Mouse (Mus musculus): ENCODE data around the gene Prdm2. TPM values are rescaled to one million over a fixed set of nuclear protein-coding genes. Genes with fewer than 3 reads are reported as not detected.

Gene Prdm2
- polyA plus RNA-seq, 1 experiment from 2014 or later: 7.9 TPM

- TF ChIP-seq CTCF (IDR thresholded peaks at IDR 0.05) (no peak), EP300 (IDR thresholded peaks at IDR 0.05) (no peak)
- no peak overlapping the region for H3K4me2 ChIP-seq (replicated peaks; ENCODE audit: low read depth, low read length)
- H3K9me3 ChIP-seq (ENCODE audit: low read length): no peaks in the 10 kb centered on the region
- 89% methylated on average over 2 of the region's 2 CpGs for WGBS
- no peak for DNase-seq (ENCODE audit: low spot score)
- no peak overlapping the region for H3K4me3 ChIP-seq (ENCODE audit: low read depth, low read length)
- H3K27me3 ChIP-seq (replicated peaks; ENCODE audit: insufficient read depth, low read length): no peaks in the 10 kb centered on the region
- no peaks in the 10 kb centered on the region for H3K36me3 ChIP-seq (ENCODE audit: insufficient read depth, low read length)
- H3K4me1 ChIP-seq (ENCODE audit: insufficient read depth, low read depth, low read length): no peaks in the 10 kb centered on the region
- H3K9ac ChIP-seq (replicated peaks; ENCODE audit: low read depth): no peak overlapping the region
- no peak for ATAC-seq
- no peak overlapping the region for H3K27ac ChIP-seq (ENCODE audit: low read length)
Observed at GRCm38 (mm10) chr4:143170290-143170689, 42.5 kb downstream of the Prdm2 start.

- no peak for DNase-seq (ENCODE audit: low spot score)
- H3K4me3 ChIP-seq (ENCODE audit: low read depth, low read length): no peak overlapping the region
- no peak overlapping the region for H3K4me2 ChIP-seq (replicated peaks; ENCODE audit: low read depth, low read length)
- H3K27me3 ChIP-seq (replicated peaks; ENCODE audit: insufficient read depth, low read length): no peaks in the 10 kb centered on the region
- no peak overlapping the region for H3K27ac ChIP-seq (ENCODE audit: low read length)
- no peak overlapping the region for H3K9ac ChIP-seq (replicated peaks; ENCODE audit: low read depth)
- no peak for ATAC-seq
- H3K9me3 ChIP-seq (ENCODE audit: low read length): no peaks in the 10 kb centered on the region
- no peaks in the 10 kb centered on the region for H3K36me3 ChIP-seq (ENCODE audit: insufficient read depth, low read length)
- 82% methylated on average over 3 of the region's 3 CpGs for WGBS
- TF ChIP-seq EP300 (IDR thresholded peaks at IDR 0.05) (no peak), CTCF (IDR thresholded peaks at IDR 0.05) (no peak)
- no peaks in the 10 kb centered on the region for H3K4me1 ChIP-seq (ENCODE audit: insufficient read depth, low read depth, low read length)
Observed at GRCm38 (mm10) chr4:143168093-143168492, 44.7 kb downstream of the Prdm2 start.

- WGBS: under 1% methylated on average over 90 of the region's 102 CpGs
- H3K4me2 ChIP-seq (replicated peaks; ENCODE audit: low read depth, low read length): peak overlapping the region; percentile 59
- peak overlapping the region; percentile 81 for H3K4me3 ChIP-seq (ENCODE audit: low read depth, low read length)
- TF ChIP-seq CTCF (IDR thresholded peaks at IDR 0.05) (no peak), EP300 (IDR thresholded peaks at IDR 0.05) (no peak)
- peak; percentile 99 for DNase-seq (ENCODE audit: low spot score)
- H3K9ac ChIP-seq (replicated peaks; ENCODE audit: low read depth): peak overlapping the region; percentile 85
- H3K27me3 ChIP-seq (replicated peaks; ENCODE audit: insufficient read depth, low read length): no peaks in the 10 kb centered on the region
- H3K27ac ChIP-seq (ENCODE audit: low read length): peak overlapping the region; percentile 99
- no peaks in the 10 kb centered on the region for H3K9me3 ChIP-seq (ENCODE audit: low read length)
- peak; percentile 99 for ATAC-seq
- H3K36me3 ChIP-seq (ENCODE audit: insufficient read depth, low read length): no peaks in the 10 kb centered on the region
- peaks cover 11% of the 10 kb centered on the region; the same call in 1 of the 2 replicates for H3K4me1 ChIP-seq (ENCODE audit: insufficient read depth, low read depth, low read length)
Observed at GRCm38 (mm10) chr4:143161619-143162479, 50.9 kb downstream of the Prdm2 start.

GRCm38 (mm10) chr4:143160826-143161225 lies 52.0 kb downstream of the Prdm2 start:
- Histone ChIP-seq H3K4me2 (replicated peaks; ENCODE audit: low read depth, low read length) (peak overlapping the region; percentile 59), H3K27ac (ENCODE audit: low read length) (no peak overlapping the region), H3K36me3 (ENCODE audit: insufficient read depth, low read length) (no peaks in the 10 kb centered on the region), H3K27me3 (replicated peaks; ENCODE audit: insufficient read depth, low read length) (no peaks in the 10 kb centered on the region), H3K9ac (replicated peaks; ENCODE audit: low read depth) (no peak overlapping the region), H3K4me1 (ENCODE audit: insufficient read depth, low read depth, low read length) (peaks cover 12% of the 10 kb centered on the region; the same call in 1 of the 2 replicates), H3K4me3 (ENCODE audit: low read depth, low read length) (peak overlapping the region; percentile 81), H3K9me3 (ENCODE audit: low read length) (no peaks in the 10 kb centered on the region)
- TF ChIP-seq EP300 (IDR thresholded peaks at IDR 0.05) (no peak), CTCF (IDR thresholded peaks at IDR 0.05) (no peak)
- 29% methylated on average over 3 of the region's 3 CpGs for WGBS
- DNase-seq (ENCODE audit: low spot score) (no peak), ATAC-seq (no peak)

GRCm38 (mm10) chr4:143159336-143159735 lies 53.5 kb downstream of the Prdm2 start:
- no peak overlapping the region for H3K27ac ChIP-seq (ENCODE audit: low read length)
- peaks cover 12% of the 10 kb centered on the region; the same call in 1 of the 2 replicates for H3K4me1 ChIP-seq (ENCODE audit: insufficient read depth, low read depth, low read length)
- peak overlapping the region; percentile 25; the same call in 1 of the 2 replicates for H3K4me2 ChIP-seq (replicated peaks; ENCODE audit: low read depth, low read length)
- TF ChIP-seq EP300 (IDR thresholded peaks at IDR 0.05): no peak
- no peak for TF ChIP-seq CTCF (IDR thresholded peaks at IDR 0.05)
- H3K36me3 ChIP-seq (ENCODE audit: insufficient read depth, low read length): no peaks in the 10 kb centered on the region
- no peak overlapping the region for H3K9ac ChIP-seq (replicated peaks; ENCODE audit: low read depth)
- DNase-seq (ENCODE audit: low spot score): no peak
- no peak overlapping the region for H3K4me3 ChIP-seq (ENCODE audit: low read depth, low read length)
- 50% methylated on average over 2 of the region's 2 CpGs for WGBS
- H3K27me3 ChIP-seq (replicated peaks; ENCODE audit: insufficient read depth, low read length): no peaks in the 10 kb centered on the region
- no peak for ATAC-seq
- no peaks in the 10 kb centered on the region for H3K9me3 ChIP-seq (ENCODE audit: low read length)

GRCm38 (mm10) chr4:143155871-143156270 lies 56.9 kb downstream of the Prdm2 start:
- WGBS: 76% methylated on average over 4 of the region's 4 CpGs
- H3K4me1 ChIP-seq (ENCODE audit: insufficient read depth, low read depth, low read length): peaks cover 12% of the 10 kb centered on the region; the same call in 1 of the 2 replicates
- no peak for ATAC-seq
- no peak overlapping the region for H3K27ac ChIP-seq (ENCODE audit: low read length)
- H3K9ac ChIP-seq (replicated peaks; ENCODE audit: low read depth): no peak overlapping the region
- no peak overlapping the region for H3K4me3 ChIP-seq (ENCODE audit: low read depth, low read length)
- no peak overlapping the region for H3K4me2 ChIP-seq (replicated peaks; ENCODE audit: low read depth, low read length)
- no peaks in the 10 kb centered on the region for H3K9me3 ChIP-seq (ENCODE audit: low read length)
- no peaks in the 10 kb centered on the region for H3K27me3 ChIP-seq (replicated peaks; ENCODE audit: insufficient read depth, low read length)
- DNase-seq (ENCODE audit: low spot score): no peak
- no peaks in the 10 kb centered on the region for H3K36me3 ChIP-seq (ENCODE audit: insufficient read depth, low read length)
- TF ChIP-seq EP300 (IDR thresholded peaks at IDR 0.05) (no peak), CTCF (IDR thresholded peaks at IDR 0.05) (no peak)

Data from lung, postnatal 0 days (tissue).